Mouse (Mus musculus) olfactory bulb, adult 2 months (tissue): ENCODE results near the gene Sost.

Experiments used
- CTCF ChIP-seq: fragments of 200-500 bp; IDR thresholded peaks from 2 replicates; pipeline ENCODE4 v1.5.1; 2012; ENCODE audit warnings: low read depth, mild to moderate bottlenecking, low read length, moderate library complexity; ENCODE audit not compliant: insufficient read depth
- POLR2A ChIP-seq: fragments of 200-500 bp; IDR thresholded peaks from 2 replicates; pipeline ENCODE4 v1.6.1; 2012; ENCODE audit warnings: mild to moderate bottlenecking, low read depth, low read length, moderate library complexity; ENCODE audit not compliant: insufficient read depth

- no peak for TF ChIP-seq CTCF
- TF ChIP-seq POLR2A = no peak
Observed at GRCm38 (mm10) chr11:101979140-101979539, 12.3 kb upstream of the Sost start.
